Mouse (Mus musculus) kidney, postnatal 0 days (tissue): ENCODE measurements at regions not wholly inside any gene's neighbourhood (a gene's known extent, or its start where the extent isn't known, plus 50 kb on each side); places are given as distances from the start of the nearest gene placed in this dataset.

Experiments
- ATAC-seq: fragments of 200-750 bp; cut with Nextera tagmentation; replicated peaks from 2 replicates; pipeline ENCODE4 v1.8.0; 2017; ENCODE audit warnings: low read depth, moderate number of reproducible peaks, moderate TSS enrichment, moderate library complexity; ENCODE audit not compliant: low FRiP score
- DNase-seq: peaks from one replicate; pipeline ENCODE4 v3.0.0-alpha.2; 2016; ENCODE audit warnings: low spot score
- H3K27ac ChIP-seq: fragments of 300-500 bp; sonication (generic); 2 replicates; pipeline ENCODE4 v1.5.1; 2014; ENCODE audit warnings: mild to moderate bottlenecking
- H3K27me3 ChIP-seq: fragments of 300-500 bp; sonication (generic); 2 replicates; pipeline ENCODE4 v1.6.1; 2014; ENCODE audit warnings: low read length, mixed read lengths; ENCODE audit not compliant: insufficient read depth
- H3K36me3 ChIP-seq: fragments of 300-500 bp; sonication (generic); 2 replicates; pipeline ENCODE4 v1.6.1; 2014; ENCODE audit warnings: low read length, mixed read lengths; ENCODE audit not compliant: insufficient read depth
- H3K4me1 ChIP-seq: fragments of 300-500 bp; sonication (generic); replicated peaks from 2 replicates; pipeline ENCODE4 v1.6.1; 2014; ENCODE audit warnings: antibody characterized with exemption, low read length, mixed read lengths; ENCODE audit not compliant: insufficient read depth
- H3K4me2 ChIP-seq: fragments of 300-500 bp; sonication (generic); 2 replicates; pipeline ENCODE4 v1.6.1; 2014; ENCODE audit warnings: mild to moderate bottlenecking, low read length, moderate library complexity, mixed read lengths
- H3K4me3 ChIP-seq: fragments of 300-500 bp; sonication (generic); replicated peaks from 2 replicates; pipeline ENCODE4 v1.5.1; 2014; ENCODE audit warnings: low read depth, low read length
- H3K9ac ChIP-seq: fragments of 300-500 bp; sonication (generic); 2 replicates; pipeline ENCODE4 v1.6.1; 2014; ENCODE audit warnings: low read depth, low read length
- H3K9me3 ChIP-seq: fragments of 300-500 bp; sonication (generic); replicated peaks from 2 replicates; pipeline ENCODE4 v1.6.1; 2016; ENCODE audit warnings: low read length, inconsistent platforms, mixed read lengths
- CTCF ChIP-seq: IDR thresholded peaks from 2 replicates; pipeline ENCODE4 v1.5.1; 2016; ENCODE audit warnings: antibody characterized with exemption, low read depth, mild to moderate bottlenecking, moderate library complexity
- WGBS: fragments of 180-500 bp; shearing (Covaris S2); extraction: QIAGEN DNeasy Blood & Tissue Kit; methylation state at CpG from one replicate; pipeline ENCODE4 v1.1.7; 2014; 5-methylcytosine and 5-hydroxymethylcytosine counted together

- Histone ChIP-seq H3K4me3 (no peak overlapping the region), H3K9ac (no peak overlapping the region), H3K4me1 (no peaks in the 10 kb centered on the region), H3K27ac (no peak overlapping the region), H3K9me3 (no peaks in the 10 kb centered on the region), H3K4me2 (no peak overlapping the region), H3K27me3 (no peaks in the 10 kb centered on the region), H3K36me3 (no peaks in the 10 kb centered on the region)
- DNase-seq, result no peak
- no peak for ATAC-seq
- no peak for TF ChIP-seq CTCF
These were observed 112.2 kb upstream of the Kif2a start for GRCm38 (mm10) chr13:107134125-107134524.

GRCm38 (mm10) chr13:107126636-107127035 is 104.7 kb upstream of the Kif2a start:
- H3K9ac ChIP-seq, result no peak overlapping the region
- 84% methylated on average over 7 of the region's 7 CpGs for WGBS
- H3K27me3 ChIP-seq, result no peaks in the 10 kb centered on the region
- DNase-seq (no peak), ATAC-seq (no peak)
- no peaks in the 10 kb centered on the region for H3K4me1 ChIP-seq
- no peak overlapping the region for H3K4me3 ChIP-seq
- no peaks in the 10 kb centered on the region for H3K9me3 ChIP-seq
- H3K27ac ChIP-seq, result no peak overlapping the region
- no peak overlapping the region for H3K4me2 ChIP-seq
- no peak for TF ChIP-seq CTCF
- H3K36me3 ChIP-seq, result no peaks in the 10 kb centered on the region

GRCm38 (mm10) chr13:107124130-107124668 is 102.3 kb upstream of the Kif2a start:
- Histone ChIP-seq H3K4me2 (no peak overlapping the region), H3K27me3 (no peaks in the 10 kb centered on the region), H3K9me3 (no peaks in the 10 kb centered on the region), H3K9ac (no peak overlapping the region), H3K27ac (no peak overlapping the region), H3K36me3 (no peaks in the 10 kb centered on the region), H3K4me3 (no peak overlapping the region), H3K4me1 (no peaks in the 10 kb centered on the region)
- WGBS, result 59% methylated on average over 8 of the region's 8 CpGs
- DNase-seq (no peak), ATAC-seq (no peak)
- TF ChIP-seq CTCF, result no peak

GRCm38 (mm10) chr13:107113949-107114690 is 92.2 kb upstream of the Kif2a start:
- peak; percentile 87 for DNase-seq
- Histone ChIP-seq H3K4me1 (no peaks in the 10 kb centered on the region), H3K4me2 (no peak overlapping the region; the same call in 1 of the 2 replicates), H3K4me3 (no peak overlapping the region), H3K9me3 (no peaks in the 10 kb centered on the region), H3K27ac (no peak overlapping the region), H3K9ac (no peak overlapping the region), H3K27me3 (no peaks in the 10 kb centered on the region), H3K36me3 (no peaks in the 10 kb centered on the region)
- 45% methylated on average over 22 of the region's 22 CpGs for WGBS
- ATAC-seq, result no peak
- peak; percentile 91 for TF ChIP-seq CTCF

GRCm38 (mm10) chr13:107108045-107108444 is 86.1 kb upstream of the Kif2a start:
- Histone ChIP-seq H3K9ac (no peak overlapping the region), H3K4me1 (no peaks in the 10 kb centered on the region), H3K4me3 (no peak overlapping the region), H3K36me3 (no peaks in the 10 kb centered on the region), H3K27ac (no peak overlapping the region), H3K27me3 (no peaks in the 10 kb centered on the region), H3K9me3 (no peaks in the 10 kb centered on the region), H3K4me2 (no peak overlapping the region)
- no peak for ATAC-seq
- 92% methylated on average over 5 of the region's 5 CpGs for WGBS
- no peak for TF ChIP-seq CTCF
- no peak for DNase-seq

GRCm38 (mm10) chr13:107107572-107107971 is 85.6 kb upstream of the Kif2a start:
- no peaks in the 10 kb centered on the region for H3K36me3 ChIP-seq
- H3K27ac ChIP-seq, result no peak overlapping the region
- DNase-seq (no peak), ATAC-seq (no peak)
- H3K4me3 ChIP-seq, result no peak overlapping the region
- 59% methylated on average over 9 of the region's 9 CpGs for WGBS
- TF ChIP-seq CTCF, result no peak
- no peaks in the 10 kb centered on the region for H3K9me3 ChIP-seq
- H3K4me1 ChIP-seq, result no peaks in the 10 kb centered on the region
- no peak overlapping the region for H3K9ac ChIP-seq
- no peaks in the 10 kb centered on the region for H3K27me3 ChIP-seq
- H3K4me2 ChIP-seq, result no peak overlapping the region

GRCm38 (mm10) chr13:107105510-107105909 is 83.6 kb upstream of the Kif2a start:
- 71% methylated on average over 1 of the region's 1 CpGs for WGBS
- Histone ChIP-seq H3K4me3 (no peak overlapping the region), H3K4me2 (no peak overlapping the region), H3K9me3 (no peaks in the 10 kb centered on the region), H3K36me3 (no peaks in the 10 kb centered on the region), H3K27me3 (no peaks in the 10 kb centered on the region), H3K27ac (no peak overlapping the region), H3K9ac (no peak overlapping the region), H3K4me1 (no peaks in the 10 kb centered on the region)
- TF ChIP-seq CTCF, result peak; percentile 64
- no peak for ATAC-seq
- DNase-seq, result peak; percentile 22
